Mouse (Mus musculus) G1E (cell line): ENCODE measurements around the gene Msl2. TPM values are rescaled to one million over a fixed set of nuclear protein-coding genes. Genes with fewer than 3 reads are reported as not detected.
A peak's percentile ranks its signal among the peaks of the same experiment; 100 is the strongest.

Experiments used
- ATAC-seq: 2 replicates; pipeline ENCODE4 v1.8.0; 2016; ENCODE audit warnings: mild to moderate bottlenecking; ENCODE audit not compliant: insufficient number of reproducible peaks, poor library complexity, low FRiP score, severe bottlenecking; ENCODE audit errors: extremely low read depth
- DNase-seq: peaks from one replicate; pipeline ENCODE4 v3.0.0; 2012; ENCODE audit warnings: low spot score
- H3K27me3 ChIP-seq: 2 replicates; pipeline ENCODE4 v1.6.1; 2012; ENCODE audit warnings: mild to moderate bottlenecking, low read length, inconsistent platforms; ENCODE audit not compliant: insufficient read depth
- H3K36me3 ChIP-seq: replicated peaks from 2 replicates; pipeline ENCODE3; 2012; ENCODE audit warnings: mild to moderate bottlenecking, inconsistent platforms
- H3K4me1 ChIP-seq: 2 replicates; pipeline ENCODE4 v1.6.1; 2012; ENCODE audit warnings: low read depth, low read length, inconsistent platforms, mixed read lengths; ENCODE audit not compliant: insufficient read depth
- H3K4me3 ChIP-seq: 2 replicates; pipeline ENCODE4 v1.5.1; 2012; ENCODE audit warnings: low read depth, mild to moderate bottlenecking, inconsistent platforms, low read length, moderate library complexity, mixed read lengths
- H3K9me3 ChIP-seq: replicated peaks from 2 replicates; pipeline ENCODE4 v1.6.1; 2012; ENCODE audit warnings: inconsistent platforms
- CTCF ChIP-seq: IDR thresholded peaks from 2 replicates; pipeline ENCODE4 v1.5.1; 2012; ENCODE audit warnings: low read depth, low read length, inconsistent platforms, mixed read lengths
- GATA1 ChIP-seq: IDR thresholded peaks from 2 replicates; pipeline ENCODE4 v1.6.1; 2012; ENCODE audit warnings: borderline replicate concordance, low read length, inconsistent platforms, mixed read lengths
- GATA2 ChIP-seq: IDR thresholded peaks from 2 replicates; pipeline ENCODE4 v1.6.1; 2012; ENCODE audit warnings: low read depth, low read length, inconsistent platforms, borderline replicate concordance
- POLR2AphosphoS5 ChIP-seq: IDR thresholded peaks from 2 replicates; pipeline ENCODE4 v1.6.1; 2012; ENCODE audit warnings: low read depth, low read length, inconsistent platforms; ENCODE audit not compliant: insufficient replicate concordance
- TAL1 ChIP-seq: conservative IDR thresholded peaks from 2 replicates; pipeline ENCODE4 v1.6.1; 2012; ENCODE audit warnings: low read depth, low read length, inconsistent platforms, mixed read lengths
- polyA plus RNA-seq: library from polyadenylated mRNA; stranded (reverse); fragments of >175 nt; gene quantifications from 2 replicates; pipeline ENCODE4 v1.2.3, GENCODE M21; 2012
- total RNA-seq, 2 experiments: library from RNA; stranded (forward) in 1 of 2; stranded (reverse) in 1 of 2; fragments of 200-1000 nt in 1 of 2; fragments of >200 nt in 1 of 2; fragmentation: Nextera tagmentation in 1 of 2; gene quantifications; 2 replicates each; pipeline ENCODE4 v1.2.3; 2014 to 2017

The Msl2 gene
- total and polyA plus RNA-seq, 3 experiments, result 21.7 to 111 (median 29.1) TPM

DNA sequence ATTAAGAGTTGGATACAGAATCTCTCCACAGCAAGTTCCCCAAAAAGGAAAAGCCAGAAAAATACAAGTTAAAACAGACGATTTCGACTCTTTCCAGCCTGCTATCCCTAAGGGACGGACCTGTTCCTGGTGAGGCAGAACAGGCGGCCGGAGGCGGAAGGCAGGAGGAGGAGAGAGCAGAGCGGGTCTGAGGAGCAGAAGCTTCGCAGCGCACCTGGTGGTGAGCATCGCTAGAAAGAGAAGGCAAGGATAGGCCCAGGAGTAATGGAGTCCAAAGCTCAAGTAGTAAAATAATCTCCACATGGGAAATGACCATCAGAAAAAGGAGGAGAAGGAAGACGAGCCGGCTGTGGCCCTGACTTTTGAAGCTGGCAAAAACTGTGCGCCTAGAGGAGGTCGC, 20.6 kb upstream of the Msl2 start:
- ATAC-seq (no peak), DNase-seq (no peak)
- no peak for TF ChIP-seq GATA2
- TF ChIP-seq TAL1, result no peak
- no peak for TF ChIP-seq GATA1
- TF ChIP-seq POLR2AphosphoS5, result no peak
- TF ChIP-seq CTCF, result no peak
- H3K36me3 ChIP-seq, result no peaks in the 10 kb centered on the region
- H3K9me3 ChIP-seq, result no peaks in the 10 kb centered on the region
- H3K4me1 ChIP-seq, result no peaks in the 10 kb centered on the region
- no peak overlapping the region for H3K4me3 ChIP-seq
- H3K27me3 ChIP-seq, result peaks cover 2% of the 10 kb centered on the region; the same call in 1 of the 2 replicates

DNA sequence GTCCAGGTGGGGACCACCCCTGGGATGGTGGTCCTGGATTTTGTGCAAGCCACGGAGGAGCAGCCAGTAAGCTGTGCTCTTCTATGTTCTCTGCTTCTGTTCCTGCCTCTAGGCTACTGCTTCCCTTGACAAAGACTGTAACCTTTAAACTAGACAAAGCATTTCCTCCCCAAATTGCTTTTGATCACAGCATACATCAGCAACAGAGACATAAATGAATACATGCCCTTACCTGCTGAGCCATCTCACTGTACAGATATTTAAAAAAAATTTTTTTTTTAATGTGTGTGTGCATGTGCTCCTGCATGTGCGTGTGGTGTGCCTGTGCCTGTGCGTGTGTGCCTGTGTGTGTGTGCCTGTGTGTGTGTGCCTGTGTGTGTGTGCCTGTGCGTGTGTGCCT, 16.7 kb upstream of the Msl2 start:
- TF ChIP-seq GATA2, result no peak
- TF ChIP-seq GATA1, result no peak
- TF ChIP-seq TAL1, result no peak
- TF ChIP-seq CTCF, result no peak
- TF ChIP-seq POLR2AphosphoS5, result no peak
- no peak for ATAC-seq
- Histone ChIP-seq H3K36me3 (no peaks in the 10 kb centered on the region), H3K4me3 (no peak overlapping the region), H3K9me3 (peaks cover 2% of the 10 kb centered on the region; the same call in 1 of the 2 replicates), H3K4me1 (no peaks in the 10 kb centered on the region), H3K27me3 (peaks cover 11% of the 10 kb centered on the region; the same call in 1 of the 2 replicates)
- no peak for DNase-seq

DNA sequence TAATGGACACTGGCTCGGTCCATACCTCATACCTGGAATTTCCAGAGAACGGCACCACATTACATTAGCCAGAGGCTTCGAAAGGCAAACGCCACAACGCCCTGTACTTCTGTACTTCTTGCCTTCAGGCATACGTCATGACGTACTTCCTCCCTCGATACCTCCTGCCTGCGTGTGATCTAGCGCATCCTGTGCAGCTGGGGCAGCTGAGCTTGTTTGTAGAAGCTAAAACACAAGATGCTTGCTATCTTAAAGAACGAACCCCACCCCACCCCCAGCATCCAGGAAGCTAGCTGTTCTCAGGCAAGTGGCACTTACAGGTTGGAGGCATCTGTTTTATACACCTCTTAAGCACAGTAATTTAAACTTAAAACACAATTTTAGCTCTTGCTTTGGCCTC, 12.9 kb upstream of the Msl2 start:
- no peak for ATAC-seq

DNA sequence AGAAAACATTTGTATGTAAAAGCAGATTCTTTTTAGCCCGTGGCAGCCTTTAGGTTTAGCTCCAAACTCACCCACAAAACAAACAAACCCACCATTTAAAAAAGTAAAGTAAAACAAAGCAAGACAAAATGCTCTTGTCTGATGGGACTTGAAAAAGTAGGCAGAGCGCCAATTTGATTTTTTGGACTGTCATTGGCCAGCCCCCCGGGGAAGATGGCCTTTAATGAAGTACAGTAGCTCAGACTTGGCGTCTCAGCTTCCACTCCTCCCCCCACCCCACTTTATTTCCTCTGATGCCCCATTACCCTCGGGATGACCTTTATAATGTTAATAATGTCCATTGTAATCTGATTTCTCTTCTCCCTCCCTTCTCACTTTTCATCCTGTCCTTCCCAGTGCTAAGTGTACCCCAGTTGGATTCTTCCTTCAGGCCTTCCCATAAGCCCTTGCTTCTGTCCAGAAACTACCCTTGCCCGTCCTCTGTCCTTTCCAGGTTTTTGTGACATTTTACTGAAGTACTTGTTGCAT, 11.6 kb upstream of the Msl2 start:
- Histone ChIP-seq H3K9me3 (peaks cover 2% of the 10 kb centered on the region; the same call in 1 of the 2 replicates), H3K27me3 (peaks cover 9% of the 10 kb centered on the region; the same call in 1 of the 2 replicates), H3K4me1 (no peaks in the 10 kb centered on the region), H3K36me3 (no peaks in the 10 kb centered on the region), H3K4me3 (no peak overlapping the region)
- no peak for ATAC-seq
- TF ChIP-seq GATA1 (no peak), GATA2 (no peak), POLR2AphosphoS5 (no peak), TAL1 (no peak), CTCF (no peak)
- no peak for DNase-seq

More for the DNA sequence above, 12.9 kb upstream of the Msl2 start:
- H3K9me3 ChIP-seq, result peaks cover 2% of the 10 kb centered on the region; the same call in 1 of the 2 replicates
- TF ChIP-seq GATA1 (no peak), TAL1 (no peak)
- peaks cover 9% of the 10 kb centered on the region; the same call in 1 of the 2 replicates for H3K27me3 ChIP-seq
- no peaks in the 10 kb centered on the region for H3K36me3 ChIP-seq
- no peak overlapping the region for H3K4me3 ChIP-seq
- H3K4me1 ChIP-seq, result no peaks in the 10 kb centered on the region
- no peak for DNase-seq

DNA sequence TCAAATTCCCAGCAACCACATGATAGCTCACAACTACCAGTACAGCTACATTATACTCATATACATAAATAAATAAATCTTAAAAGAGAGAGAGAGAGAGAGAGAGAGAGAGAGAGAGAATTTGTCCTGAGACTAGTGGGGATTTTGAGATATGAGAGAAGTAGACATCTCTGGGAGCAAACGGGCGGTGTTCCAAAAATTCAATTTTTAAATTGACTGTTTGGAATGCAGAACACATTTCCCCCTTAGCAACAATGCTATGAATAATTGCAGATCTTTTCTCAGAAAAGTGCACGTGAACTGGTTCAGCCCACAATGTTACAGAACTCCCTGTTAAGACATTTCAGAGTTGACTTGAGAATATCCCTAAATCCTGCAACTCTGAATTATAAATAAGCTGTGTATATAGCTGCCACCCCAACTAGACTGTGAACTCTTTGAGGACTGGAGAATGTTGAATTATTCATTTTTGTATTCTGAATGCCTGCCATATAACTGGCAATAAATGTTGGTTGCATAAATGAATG, 8.8 kb upstream of the Msl2 start:
- TF ChIP-seq TAL1 (no peak), GATA1 (no peak), CTCF (no peak), POLR2AphosphoS5 (no peak), GATA2 (no peak)
- Histone ChIP-seq H3K9me3 (0 out of 2 replicates have a peak, but pooled peaks cover 4% of the 10 kb centered on the region), H3K36me3 (no peaks in the 10 kb centered on the region), H3K4me3 (no peak overlapping the region), H3K27me3 (peaks cover 5% of the 10 kb centered on the region; the same call in 1 of the 2 replicates), H3K4me1 (no peaks in the 10 kb centered on the region)
- no peak for DNase-seq
- ATAC-seq, result no peak

DNA sequence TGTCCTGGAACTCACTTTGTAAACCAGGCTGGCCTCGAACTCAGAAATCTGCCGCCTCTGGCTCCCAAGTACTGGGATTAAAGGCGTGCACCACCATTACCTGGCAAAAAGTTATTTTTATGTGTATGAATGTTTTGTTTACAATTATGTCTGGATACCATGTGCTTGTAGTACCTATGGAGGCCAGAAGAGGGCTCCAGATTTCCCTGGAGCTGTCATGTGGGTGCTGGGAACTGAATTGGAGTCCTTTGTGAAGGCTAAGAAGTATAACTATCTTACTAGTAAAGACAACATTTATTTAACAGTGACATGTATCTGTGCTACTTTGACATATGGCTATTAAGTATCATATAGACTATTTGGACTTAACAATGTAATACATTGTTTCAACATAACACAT, 4.1 kb upstream of the Msl2 start:
- ATAC-seq, result no peak
- H3K9me3 ChIP-seq, result 0 out of 2 replicates have a peak, but pooled peaks cover 5% of the 10 kb centered on the region
- TF ChIP-seq GATA2 (no peak), CTCF (0 out of 2 replicates have a peak, but pooled peaks have one; percentile 5)
- DNase-seq, result no peak
- peaks cover under 1% of the 10 kb centered on the region for H3K36me3 ChIP-seq
- peaks cover 10% of the 10 kb centered on the region for H3K4me1 ChIP-seq
- H3K4me3 ChIP-seq, result no peak overlapping the region
- H3K27me3 ChIP-seq, result no peaks in the 10 kb centered on the region
